Mouse (Mus musculus) G1E (cell line): ENCODE measurements around the gene Sptb.

Experiments
- CTCF ChIP-seq: IDR thresholded peaks from 2 replicates; pipeline ENCODE4 v1.5.1; 2012; ENCODE audit warnings: low read depth, low read length, inconsistent platforms, mixed read lengths
- GATA1 ChIP-seq: IDR thresholded peaks from 2 replicates; pipeline ENCODE4 v1.6.1; 2012; ENCODE audit warnings: borderline replicate concordance, low read length, inconsistent platforms, mixed read lengths
- GATA2 ChIP-seq: IDR thresholded peaks from 2 replicates; pipeline ENCODE4 v1.6.1; 2012; ENCODE audit warnings: low read depth, low read length, inconsistent platforms, borderline replicate concordance
- POLR2AphosphoS5 ChIP-seq: IDR thresholded peaks from 2 replicates; pipeline ENCODE4 v1.6.1; 2012; ENCODE audit warnings: low read depth, low read length, inconsistent platforms; ENCODE audit not compliant: insufficient replicate concordance
- TAL1 ChIP-seq: conservative IDR thresholded peaks from 2 replicates; pipeline ENCODE4 v1.6.1; 2012; ENCODE audit warnings: low read depth, low read length, inconsistent platforms, mixed read lengths

GRCm38 (mm10) chr12:76694801-76695505 is 15.4 kb downstream of the Sptb start:
- TF ChIP-seq CTCF, result no peak
- TF ChIP-seq GATA1, result no peak
- TF ChIP-seq POLR2AphosphoS5, result no peak
- TF ChIP-seq GATA2, result no peak
- TF ChIP-seq TAL1, result no peak
